Mouse (Mus musculus): ENCODE measurements around the gene Arhgef10l.
"Not testable (repeated sequence)": the region's sequence is repeated elsewhere in the genome, so short reads cannot be mapped to it uniquely, and the experiment has no call there.

Gene Arhgef10l

DNA sequence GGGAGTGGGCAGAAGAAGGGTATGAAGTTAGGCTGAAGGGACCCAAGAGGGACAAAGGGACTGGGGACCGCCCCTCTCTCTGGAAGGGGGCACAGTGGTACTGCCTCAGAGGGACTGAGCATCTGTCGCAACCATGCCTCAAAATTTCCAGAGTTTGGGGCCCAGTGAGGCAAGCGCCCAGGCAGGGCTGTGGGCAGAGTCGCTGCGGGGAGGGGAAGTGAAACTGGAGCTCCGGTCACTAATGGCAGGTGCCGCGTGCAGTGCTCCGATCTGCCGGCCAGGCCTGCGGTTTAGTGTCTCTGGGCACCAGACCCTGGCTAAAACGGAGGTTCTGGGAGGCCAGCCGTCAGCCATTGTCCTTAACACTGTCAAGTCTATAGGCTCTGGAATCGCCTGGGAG is 99.0 kb downstream of the Arhgef10l start:
- DNase-seq = no peak

DNA sequence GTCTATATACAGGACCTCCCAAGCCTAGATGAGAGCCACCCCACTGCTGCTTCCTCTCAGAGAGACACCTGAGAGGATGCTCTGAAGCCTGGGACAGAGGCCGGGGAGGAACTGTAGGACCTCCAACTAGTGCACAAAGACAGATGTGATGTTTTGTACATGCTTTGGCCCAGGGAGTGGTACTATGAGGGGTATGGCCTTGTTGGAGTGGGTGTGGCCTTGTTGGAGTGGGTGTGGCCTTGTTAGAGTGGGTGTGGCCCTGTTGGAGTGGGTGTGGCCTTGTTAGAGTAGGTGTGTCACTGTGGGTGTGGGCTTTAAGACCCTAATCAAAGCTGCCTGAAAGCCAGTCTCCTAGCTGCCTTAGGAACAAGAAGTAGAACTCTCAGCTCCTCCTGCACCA is 101.4 kb downstream of the Arhgef10l start:
- not testable (repeated sequence) for DNase-seq

DNA sequence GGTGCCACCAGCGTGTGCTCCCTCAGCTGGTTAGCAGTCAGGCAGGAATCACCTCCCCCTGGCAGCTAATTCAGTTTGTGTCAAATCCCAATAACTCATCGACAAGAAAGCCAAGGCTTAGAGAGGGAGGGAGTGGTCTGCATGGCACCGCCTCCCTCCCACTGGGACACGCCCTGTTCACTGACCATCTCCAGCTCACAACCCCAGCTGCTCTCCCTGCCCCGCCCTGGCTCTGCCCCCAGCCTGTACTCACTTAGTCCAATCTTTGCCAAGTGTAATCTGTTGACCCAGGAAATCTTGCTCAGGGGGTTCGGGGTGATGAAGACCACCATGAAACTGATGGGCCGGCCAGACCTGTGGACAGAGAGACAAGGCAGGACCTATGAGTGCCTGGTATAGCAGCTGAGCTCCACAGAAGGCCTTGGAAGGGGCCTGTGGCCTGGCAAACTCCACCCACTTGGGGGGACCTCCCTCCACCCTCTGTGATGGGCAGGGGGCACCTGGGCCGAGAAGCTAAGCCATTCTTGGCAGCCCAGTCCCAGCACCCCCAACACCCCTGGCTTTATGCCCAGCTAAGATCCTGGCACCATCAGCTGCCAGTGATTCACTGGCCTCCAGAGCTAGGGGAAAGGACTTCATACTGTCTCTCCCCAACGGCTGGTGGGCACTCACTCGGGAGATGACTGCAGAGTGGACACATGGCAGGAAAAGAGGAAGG is 103.2 kb downstream of the Arhgef10l start:
- no peak for DNase-seq

DNA sequence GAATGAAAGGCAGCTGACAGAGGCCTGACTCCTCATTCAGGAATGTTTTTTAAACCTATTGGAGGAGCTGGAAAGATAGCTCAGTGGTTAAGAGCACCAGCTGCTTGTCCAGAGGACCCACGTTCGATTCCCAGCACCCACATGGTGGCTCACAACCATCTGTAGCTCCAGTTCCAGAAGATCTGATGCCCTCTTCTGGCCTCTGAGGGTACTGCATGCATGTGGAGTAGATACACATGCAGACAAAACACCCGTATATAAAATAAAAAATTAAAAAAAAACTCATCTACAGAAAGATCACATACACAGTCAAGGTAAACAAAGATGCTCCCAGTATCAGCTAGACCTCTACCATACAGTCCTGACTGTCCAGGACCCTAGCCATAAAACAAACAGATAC is 104.1 kb downstream of the Arhgef10l start:
- no peak for DNase-seq

DNA sequence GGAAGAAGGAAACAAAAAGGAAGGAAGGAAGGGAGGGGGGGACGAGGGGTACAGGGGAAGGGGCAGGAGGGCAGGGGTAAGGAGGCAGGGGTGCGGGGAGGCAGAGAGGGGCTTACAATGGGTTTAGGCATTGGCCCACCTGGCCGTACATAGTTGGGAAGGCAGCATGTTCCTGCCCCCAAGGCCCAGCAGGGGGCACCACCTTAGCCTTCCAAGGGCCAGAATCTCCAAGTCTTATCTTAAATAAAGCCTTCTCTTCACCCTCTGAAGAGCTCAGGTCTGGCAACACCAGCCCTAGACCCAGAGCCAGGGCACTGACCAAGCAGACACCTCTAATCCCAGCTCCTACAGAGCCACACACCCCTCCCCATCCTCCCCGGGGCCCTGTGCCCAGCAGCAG is 106.0 kb downstream of the Arhgef10l start:
- no peak for DNase-seq

DNA sequence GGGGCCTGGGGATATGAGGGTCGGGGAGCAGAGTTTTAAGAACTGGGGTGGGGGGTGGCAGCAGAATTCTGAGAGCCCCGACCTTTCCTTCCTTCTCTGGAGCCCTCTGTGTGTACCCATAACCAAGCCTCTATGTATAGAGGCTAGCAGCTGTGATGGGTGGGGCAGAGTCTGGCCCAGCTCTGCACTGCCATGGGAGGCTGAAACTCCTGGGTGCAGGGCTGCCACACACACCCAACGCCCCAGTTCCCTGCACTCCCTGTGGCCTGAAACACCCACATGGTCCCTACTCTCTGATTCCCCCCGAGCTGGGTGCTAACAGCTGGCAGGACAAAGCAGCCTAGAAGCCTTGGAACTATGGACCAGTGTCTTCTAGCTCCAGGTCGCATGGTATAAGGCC is 107.6 kb downstream of the Arhgef10l start:
- DNase-seq = no peak

DNA sequence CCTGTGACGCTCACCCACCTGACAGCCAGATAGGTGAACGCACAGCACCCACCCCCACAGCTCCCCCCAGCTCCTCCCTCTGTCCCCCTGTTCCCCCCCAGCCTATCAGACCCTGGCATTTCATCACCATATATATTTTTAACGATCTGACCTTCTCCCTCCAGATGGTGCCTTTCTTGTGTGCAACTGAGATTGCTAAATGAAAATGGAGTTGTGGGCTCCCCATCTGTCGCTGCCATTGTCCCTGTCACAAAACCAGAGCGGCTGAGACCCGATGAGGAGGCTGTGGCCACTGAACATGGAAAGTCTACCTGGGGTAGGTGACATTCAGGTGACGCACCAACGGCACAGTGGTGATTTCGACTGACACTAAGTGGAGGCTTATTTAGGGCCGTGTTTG is 109.3 kb downstream of the Arhgef10l start:
- DNase-seq = no peak

DNA sequence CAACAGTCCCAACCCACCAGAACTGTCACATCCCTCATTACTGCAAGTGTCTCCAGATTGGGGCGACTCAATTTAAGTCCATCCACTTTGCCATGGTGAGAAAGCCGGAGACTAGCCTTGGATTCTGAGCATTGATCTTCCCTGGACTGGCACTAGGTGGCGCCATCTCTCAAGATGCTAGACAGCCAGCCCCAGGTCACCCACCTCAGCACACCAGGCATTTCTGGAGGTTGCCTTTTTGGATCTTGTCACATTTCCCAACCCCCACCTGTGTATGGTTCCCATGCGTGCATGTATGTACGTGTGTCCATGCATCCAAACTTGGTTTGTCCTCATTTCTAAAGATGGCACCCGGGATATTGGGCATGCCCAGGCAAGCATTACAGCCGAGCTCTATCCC is 110.5 kb downstream of the Arhgef10l start:
- DNase-seq = peak; percentile 56 to 66

DNA sequence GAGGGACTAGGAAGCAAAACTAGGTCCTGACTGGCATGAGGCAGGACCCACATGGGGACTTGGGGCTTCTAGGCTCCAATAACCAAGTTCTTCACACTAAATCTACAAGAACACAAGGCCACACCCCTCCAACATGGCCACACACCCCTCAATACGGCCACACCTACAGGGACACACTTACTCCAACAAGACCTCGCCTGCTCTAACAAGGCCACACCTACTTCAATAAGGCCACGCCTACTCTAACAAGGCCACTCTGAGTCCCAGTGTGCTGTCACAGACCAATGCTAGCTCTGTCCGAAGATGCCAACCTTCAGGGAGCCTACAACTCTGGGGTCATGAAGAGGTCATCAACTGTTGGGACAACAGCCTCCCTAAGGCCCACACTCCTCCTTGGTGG is 111.3 kb downstream of the Arhgef10l start:
- no peak for DNase-seq

DNA sequence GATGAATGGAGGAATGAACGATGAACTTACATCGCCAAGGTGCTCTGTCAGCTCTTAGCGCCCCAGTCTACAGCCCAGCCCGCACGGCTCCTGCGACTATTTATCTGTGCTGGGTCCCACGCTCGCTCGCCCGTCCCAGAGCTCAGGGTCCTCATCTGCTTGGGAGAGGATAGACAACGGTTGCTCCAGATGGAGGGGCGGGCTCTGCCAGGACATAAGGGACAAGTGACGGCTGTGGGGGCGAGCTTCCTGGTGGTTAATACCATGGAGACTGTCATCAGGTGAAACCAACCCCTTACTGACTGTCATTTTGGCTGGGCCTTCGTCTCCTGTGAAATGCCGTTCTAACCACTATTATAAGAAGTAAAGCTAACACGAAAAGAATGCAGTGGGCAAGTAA is 114.0 kb downstream of the Arhgef10l start:
- no peak for DNase-seq

DNA sequence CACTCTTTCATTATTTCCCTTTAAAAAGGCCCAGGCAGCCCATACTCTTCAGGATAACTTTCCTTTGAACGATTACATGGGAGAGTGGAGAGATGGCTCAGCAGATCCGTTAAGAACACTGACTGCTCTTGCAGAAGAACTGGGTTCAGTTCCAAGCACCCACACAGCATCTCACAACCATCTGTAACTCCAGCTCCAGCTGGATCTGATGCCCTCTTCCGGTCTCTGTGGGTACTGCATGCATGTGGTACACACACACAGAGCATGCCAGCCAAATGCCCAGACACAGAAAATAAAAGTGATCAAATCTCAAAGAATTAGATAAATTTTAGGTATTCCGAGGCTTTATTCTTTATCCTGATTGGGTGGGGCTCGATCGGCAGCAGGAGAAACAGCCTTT is 115.1 kb downstream of the Arhgef10l start:
- no peak for DNase-seq

DNA sequence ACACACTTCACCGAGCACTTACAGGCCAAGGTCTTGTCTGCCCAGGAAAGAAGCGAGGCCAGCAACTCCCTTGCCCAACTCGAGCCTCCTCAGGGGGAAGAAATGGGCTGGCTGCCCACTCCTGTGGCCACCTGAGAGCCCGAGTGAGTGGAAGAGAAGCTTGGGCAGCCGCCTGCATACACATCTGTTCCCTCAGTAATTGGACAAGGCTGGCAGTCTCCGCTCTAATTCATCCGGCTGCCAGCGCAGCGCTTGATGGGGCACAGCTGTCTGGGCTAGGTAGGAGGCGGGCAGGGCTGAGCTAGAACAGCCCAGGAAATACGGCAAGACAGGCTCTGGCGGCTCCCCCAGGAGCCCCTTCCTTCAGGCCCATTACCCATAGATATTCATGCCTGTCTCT is 115.8 kb downstream of the Arhgef10l start:
- no peak for DNase-seq

DNA sequence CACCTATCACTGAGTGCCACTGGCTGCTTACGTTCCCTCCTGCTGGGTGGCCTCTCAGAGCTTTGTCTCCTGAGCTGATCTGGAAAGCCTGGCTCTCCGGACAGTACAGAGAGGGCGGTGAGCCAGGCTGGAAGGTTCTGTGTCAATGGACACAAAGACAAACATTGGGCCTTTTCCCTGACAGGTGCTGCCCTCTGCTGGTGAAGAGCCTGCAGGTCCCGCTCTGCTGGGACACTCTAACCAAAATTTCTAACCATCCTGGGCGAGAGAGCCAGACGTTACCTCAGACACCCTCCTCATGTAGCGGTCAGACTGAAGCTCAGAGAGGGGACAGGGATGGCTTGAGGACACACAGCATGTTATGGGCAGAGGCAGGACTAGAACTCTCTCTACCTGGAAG is 118.3 kb downstream of the Arhgef10l start:
- peak; percentile 32 to 52 for DNase-seq

DNA sequence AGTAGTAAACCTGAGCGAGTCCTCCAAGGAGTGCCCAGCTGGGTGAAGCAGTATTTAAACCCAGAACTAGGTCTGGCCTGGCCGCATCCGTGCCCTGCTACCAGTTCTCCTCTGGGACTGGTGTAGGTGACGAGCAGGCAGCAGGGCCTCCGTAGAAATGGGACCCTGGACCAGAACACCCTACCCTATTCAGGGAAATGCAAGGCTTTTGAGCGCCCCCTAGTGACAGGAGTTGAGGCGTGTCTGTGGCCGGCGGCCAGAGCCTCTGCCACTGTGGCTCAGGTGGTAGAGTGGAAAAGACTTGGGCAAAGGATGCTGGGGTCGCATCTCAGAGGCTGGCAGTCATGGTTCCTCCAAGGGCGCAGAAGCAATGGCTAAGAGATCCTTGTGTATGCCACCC is 126.7 kb downstream of the Arhgef10l start:
- peak; percentile 30 to 46 for DNase-seq

DNA sequence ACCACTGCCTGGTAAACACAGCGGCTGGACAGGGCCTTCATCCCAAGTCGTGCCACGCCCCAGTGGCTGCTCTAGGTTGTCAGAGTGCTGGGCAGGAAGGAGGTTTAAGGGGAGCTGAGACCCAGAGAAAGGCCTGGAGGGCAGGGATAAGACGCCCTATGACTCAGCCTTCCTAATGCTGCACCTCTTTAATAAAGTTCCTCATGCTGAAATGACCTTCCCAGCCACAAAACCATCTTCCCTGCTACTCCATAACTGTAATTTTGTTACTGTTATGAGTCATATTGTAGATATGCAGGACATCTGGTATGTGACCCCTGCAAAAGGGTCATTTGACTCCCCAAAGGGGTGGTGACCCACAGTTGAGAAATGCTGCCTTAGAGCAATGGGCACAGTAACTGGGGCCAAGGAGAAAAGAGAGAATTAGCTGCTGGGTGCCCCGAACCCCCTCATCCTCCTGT is 128.2 kb downstream of the Arhgef10l start:
- DNase-seq = no peak

DNA sequence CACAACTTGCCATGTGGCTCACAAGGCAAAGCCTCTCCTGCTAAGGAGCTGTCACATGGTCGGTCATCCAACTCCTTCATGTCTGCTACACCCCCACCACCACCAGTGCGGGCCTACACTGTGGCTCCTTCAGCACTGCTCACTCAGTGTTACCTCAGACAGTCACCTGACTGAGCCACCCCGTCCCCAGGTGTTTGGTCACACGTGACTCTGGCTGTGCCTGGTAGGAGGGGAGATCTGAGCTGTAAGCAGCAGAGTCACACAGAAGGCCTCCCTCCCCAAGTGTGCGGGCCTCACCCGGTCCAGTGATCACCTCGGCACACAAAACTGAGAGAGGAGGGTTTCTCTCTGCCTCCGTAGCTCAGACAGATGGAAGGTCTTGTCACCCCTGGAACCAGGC is 130.5 kb downstream of the Arhgef10l start:
- DNase-seq = no peak

DNA sequence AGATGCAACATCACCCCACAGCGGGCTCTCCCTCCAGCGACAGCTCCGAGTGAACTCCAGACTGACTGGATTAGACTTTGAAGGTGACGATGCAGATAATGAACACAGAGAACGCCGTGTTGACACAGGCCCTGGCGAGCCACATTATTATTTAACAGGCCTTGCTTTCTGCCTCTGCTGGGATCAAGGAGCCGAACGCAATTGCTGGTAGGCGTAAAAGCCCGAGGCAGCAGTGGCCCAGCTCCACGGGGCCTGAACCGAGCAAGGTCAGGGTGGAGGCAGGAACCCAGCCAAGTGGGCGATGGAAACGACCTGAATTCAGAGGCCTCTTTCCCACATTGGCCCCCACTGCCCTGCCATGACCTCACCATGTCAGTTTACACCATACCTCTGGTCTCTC is 133.5 kb downstream of the Arhgef10l start:
- DNase-seq = no peak

DNA sequence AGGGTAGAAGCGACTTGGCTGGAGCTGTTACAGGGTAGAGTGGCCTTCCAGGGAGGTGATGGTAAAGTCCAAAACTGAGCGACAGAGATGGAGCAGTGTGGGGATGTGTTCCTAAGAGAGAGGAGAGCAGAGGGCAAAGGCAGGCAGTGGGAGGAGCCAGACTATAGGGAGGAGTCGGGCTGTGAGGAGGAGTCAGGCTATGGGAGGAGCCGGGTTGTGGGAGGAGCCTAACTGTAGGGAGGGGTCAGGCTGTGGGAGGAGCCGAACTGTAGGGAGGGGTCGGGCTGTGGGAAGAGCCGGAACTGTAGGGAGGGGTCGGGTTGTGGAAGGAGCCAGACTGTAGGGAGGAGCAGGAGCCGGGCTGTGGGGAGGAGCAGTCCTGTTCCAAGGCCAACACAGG is 134.8 kb downstream of the Arhgef10l start:
- peak in 1 of 2 experiments; percentile 13 for DNase-seq

DNA sequence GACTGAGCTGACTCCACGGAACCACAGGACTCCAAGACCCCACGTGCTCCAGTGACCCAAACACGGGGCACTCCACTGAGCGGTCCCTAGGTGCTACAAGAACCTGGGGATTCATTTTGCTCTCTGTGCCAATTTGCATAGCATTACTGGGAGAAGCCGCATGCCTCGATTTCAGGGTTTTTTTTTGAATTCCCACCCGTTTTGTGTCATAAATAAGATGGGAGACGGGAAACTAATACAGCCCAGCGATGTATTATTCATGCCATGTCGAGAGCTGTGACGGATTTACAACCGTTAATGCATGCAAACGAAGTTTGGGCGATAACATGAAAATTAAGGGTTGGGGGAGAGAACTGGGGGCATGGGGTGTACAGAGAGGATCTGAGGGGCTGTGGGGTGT is 136.1 kb downstream of the Arhgef10l start:
- DNase-seq = no peak

DNA sequence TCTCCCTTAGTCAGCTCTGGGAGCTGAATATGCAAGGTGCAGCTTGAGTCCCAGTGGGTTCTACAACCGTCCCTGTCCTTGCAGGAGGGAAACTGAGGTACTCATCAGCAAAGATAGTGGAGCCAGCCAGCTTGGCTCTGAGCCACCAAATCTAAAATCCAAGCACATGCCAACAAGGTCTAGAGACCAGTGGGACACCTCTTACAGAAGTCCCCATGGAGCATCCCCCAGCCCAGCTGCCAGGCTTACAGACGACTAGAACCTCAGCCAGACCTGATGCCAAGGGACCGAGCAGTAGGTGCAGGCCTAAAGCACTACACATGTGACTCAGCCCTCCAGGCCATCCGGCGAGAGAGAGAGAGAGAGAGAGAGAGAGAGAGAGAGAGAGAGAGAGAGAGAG is 137.4 kb downstream of the Arhgef10l start:
- no peak for DNase-seq

DNA sequence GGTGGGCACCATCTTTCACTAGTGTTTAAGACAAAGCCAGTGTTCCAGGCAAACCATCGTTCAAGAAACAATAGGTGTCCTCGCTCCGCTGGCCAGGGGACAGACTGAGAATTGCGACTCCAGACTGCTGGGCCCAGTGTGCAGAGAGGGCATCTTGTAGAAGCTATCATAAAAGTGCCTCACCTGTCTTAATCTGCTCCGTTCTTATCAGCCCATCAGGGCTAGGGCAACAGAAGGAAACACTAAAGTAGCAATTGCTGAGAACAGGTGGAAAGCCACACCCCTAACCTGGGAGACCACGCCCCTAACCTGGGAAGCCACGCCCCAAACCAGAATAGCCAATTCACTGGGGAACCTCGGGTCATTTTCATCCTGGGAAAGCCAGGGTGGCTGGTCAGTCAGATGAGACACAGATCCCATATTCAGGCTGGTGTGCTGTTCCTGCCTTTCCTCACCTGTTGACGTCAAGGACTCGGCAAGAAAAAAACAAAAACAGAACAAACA is 140.1 kb downstream of the Arhgef10l start:
- DNase-seq = no peak

DNA sequence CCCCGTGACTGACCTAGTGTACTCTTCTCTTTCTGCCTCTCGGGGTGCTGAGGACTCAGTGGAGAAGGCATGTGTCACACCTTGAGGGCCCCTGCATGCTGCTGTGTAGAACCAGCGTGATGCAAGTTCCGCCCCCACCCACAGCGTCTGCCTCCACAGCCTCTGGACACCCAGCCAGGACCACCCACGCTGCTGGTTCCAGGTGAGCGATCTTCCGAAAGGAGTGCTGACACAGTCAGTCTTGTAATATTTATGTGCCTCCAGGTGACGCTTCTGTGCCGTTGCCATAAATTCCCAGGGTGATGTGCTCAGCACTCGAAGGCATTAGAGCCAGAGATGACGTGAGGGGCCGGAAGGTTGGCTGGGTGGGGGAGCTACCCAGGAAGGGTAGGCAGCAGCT is 140.9 kb downstream of the Arhgef10l start:
- DNase-seq = no peak

DNA sequence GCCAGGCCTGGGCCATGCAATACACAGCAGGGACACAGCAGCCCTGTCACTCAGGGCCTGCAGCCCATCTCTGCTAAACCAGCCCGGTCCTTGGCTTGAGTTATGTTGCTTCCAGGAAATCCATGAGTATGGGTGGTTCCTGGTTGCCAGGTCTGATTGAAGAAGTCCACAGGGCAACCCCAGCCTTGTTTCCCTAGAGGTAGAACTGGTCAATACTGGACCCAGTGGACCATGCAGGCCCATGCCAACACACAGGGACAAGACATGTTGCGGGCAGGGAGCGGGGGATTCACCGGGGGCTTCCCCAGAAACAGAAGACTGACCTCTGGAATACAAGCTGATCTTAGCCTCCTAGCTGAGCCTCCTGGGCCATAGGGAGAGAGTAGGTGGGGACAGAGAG is 142.9 kb downstream of the Arhgef10l start:
- DNase-seq = no peak

DNA sequence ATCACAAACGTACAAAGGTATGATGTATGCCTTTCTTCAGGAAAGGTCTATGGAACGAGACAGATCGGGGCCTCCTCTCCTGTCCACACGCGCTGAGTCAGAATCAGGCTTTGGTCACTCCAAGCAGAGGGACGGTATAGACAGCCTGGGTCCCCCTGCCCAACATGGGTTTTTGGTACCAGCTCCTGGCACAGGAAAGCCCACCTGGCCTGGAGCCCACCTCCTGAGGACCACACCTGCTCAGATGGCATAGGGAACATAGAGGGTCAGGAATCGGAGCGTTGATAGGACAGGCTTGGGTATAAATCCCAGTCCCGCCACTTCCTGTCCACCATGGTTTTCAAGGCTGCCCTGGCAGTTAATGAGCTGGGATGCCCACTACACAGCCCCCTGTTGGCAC is 145.1 kb downstream of the Arhgef10l start:
- DNase-seq = no peak

DNA sequence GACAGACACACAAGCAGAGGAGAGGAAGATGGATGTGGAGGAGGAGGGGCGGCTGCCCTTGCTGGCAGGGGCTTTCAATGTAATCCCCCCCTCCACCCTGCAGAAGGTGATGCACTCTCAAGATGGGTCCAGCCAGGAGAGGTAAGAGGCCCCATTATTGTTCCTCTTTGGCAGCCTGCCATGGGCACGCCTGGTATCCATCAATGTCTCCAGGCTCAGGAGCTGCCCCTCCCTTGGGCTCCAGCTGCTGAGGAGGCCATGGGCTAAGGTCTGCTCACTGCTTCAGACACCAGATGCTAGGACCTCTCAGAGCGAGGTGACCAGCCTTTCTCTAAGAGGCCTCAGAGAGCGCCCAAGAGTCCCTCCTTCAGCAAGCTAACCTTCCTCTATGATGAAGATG is 152.0 kb downstream of the Arhgef10l start:
- DNase-seq = no peak
